Comparison of ENCODE assay signal across 21 mouse cellular contexts in the genomic region with DNA sequence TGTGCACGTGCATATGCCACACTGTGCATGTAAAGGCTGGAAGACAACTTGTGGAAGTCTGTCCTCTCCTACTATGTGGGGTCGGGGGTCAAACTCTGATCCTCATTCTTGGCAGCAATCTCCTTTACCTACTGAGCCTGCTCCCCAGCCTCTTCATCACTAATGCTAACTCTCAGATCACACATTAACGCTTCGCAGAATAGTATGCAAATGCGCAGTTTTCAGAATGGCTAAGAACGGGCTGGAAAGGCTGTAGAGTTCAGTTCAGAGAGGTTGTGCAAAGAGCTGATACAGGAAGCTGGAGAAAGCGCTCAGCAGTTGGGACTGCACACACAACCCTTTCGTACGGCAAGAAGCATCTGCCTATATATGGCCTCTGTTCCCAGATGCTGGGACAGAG. TPM values are rescaled to one million over a fixed set of nuclear protein-coding genes. Genes with fewer than 3 reads are reported as not detected.
DNase-seq lines count a peak whose midpoint lies in the region; ATAC-seq lines count a peak whose summit lies in the region.
"Had no signal": no experiment of that assay in that cellular context is flagged by ENCODE, and none has a peak within 500 bp of the region (broad histone marks: within the 10 kb centered on the region; RNA-seq: fewer than 3 reads in every experiment).

No protein-coding gene starts in this region.

- no peak for ATAC-seq in kidney, embryonic 16.5 days (ENCODE audit: low FRiP score, low TSS enrichment)
- ATAC-seq in hindbrain, embryonic 13.5 days (ENCODE audit: low FRiP score) = no peak

- no peaks in the 10 kb centered on the region for H3K36me3 ChIP-seq in kidney, embryonic 16.5 days (ENCODE audit: insufficient read depth, low read length)
- H3K36me3 ChIP-seq in hindbrain, embryonic 13.5 days = no peaks in the 10 kb centered on the region
- H3K36me3 ChIP-seq: embryonic facial prominence, embryonic 15.5 days; forebrain, embryonic 10.5 days; hindbrain, embryonic 10.5 days; limb, embryonic 10.5 days; midbrain, embryonic 10.5 days had no signal

- H3K27me3 ChIP-seq in kidney, embryonic 16.5 days (ENCODE audit: insufficient read depth, low read length) = no peaks in the 10 kb centered on the region
- H3K27me3 ChIP-seq in hindbrain, embryonic 13.5 days = no peaks in the 10 kb centered on the region
- H3K27me3 ChIP-seq: embryonic facial prominence, embryonic 15.5 days had no signal

- peak; percentile 71 for DNase-seq in kidney, adult 11 months
- peak; percentile 74 to 80 for DNase-seq in spleen, postnatal 36 days (ENCODE audit: low spot score in 2 of 2)
- DNase-seq in spleen, postnatal 4 days (ENCODE audit: low spot score in 2 of 2) = no peak
- no peak for DNase-seq in ovary, adult 18-20 months (ENCODE audit: low spot score)
- DNase-seq: adrenal gland, postnatal 36 days; cerebellum, adult 2 months; cerebellum, postnatal 36 days; heart, adult 11 months; layer of hippocampus, adult 9-11 months; lung, adult 2 months; right cerebral cortex, postnatal 4 days; thymus, postnatal 4 days had no signal

- no peak overlapping the region for H3K4me3 ChIP-seq in kidney, embryonic 16.5 days (ENCODE audit: low read length)
- no peak overlapping the region for H3K4me3 ChIP-seq in brown adipose tissue, adult 24 weeks (ENCODE audit: insufficient read depth, low read depth, low read length)
- no peak overlapping the region for H3K4me3 ChIP-seq in hindbrain, embryonic 13.5 days
- H3K4me3 ChIP-seq: embryonic facial prominence, embryonic 15.5 days; forebrain, embryonic 10.5 days; hindbrain, embryonic 10.5 days; limb, embryonic 10.5 days; midbrain, embryonic 10.5 days had no signal

- no peaks in the 10 kb centered on the region for H3K9me3 ChIP-seq in kidney, embryonic 16.5 days (ENCODE audit: low read length)
- H3K9me3 ChIP-seq in hindbrain, embryonic 13.5 days = no peaks in the 10 kb centered on the region
- H3K9me3 ChIP-seq: embryonic facial prominence, embryonic 15.5 days; forebrain, embryonic 10.5 days; hindbrain, embryonic 10.5 days; limb, embryonic 10.5 days; midbrain, embryonic 10.5 days had no signal

- no peak overlapping the region for H3K4me2 ChIP-seq in kidney, embryonic 16.5 days (replicated peaks; ENCODE audit: low read depth, low read length)
- no peak overlapping the region for H3K4me2 ChIP-seq in hindbrain, embryonic 13.5 days
- H3K4me2 ChIP-seq: embryonic facial prominence, embryonic 15.5 days; liver, embryonic 11.5 days had no signal

- peaks cover 32% of the 10 kb centered on the region for H3K4me1 ChIP-seq in kidney, embryonic 16.5 days (ENCODE audit: insufficient read depth, low read length)
- H3K4me1 ChIP-seq in brown adipose tissue, adult 24 weeks (ENCODE audit: control insufficient read depth, insufficient read depth, insufficient read length, low read length) = peaks cover 22% of the 10 kb centered on the region
- no peaks in the 10 kb centered on the region; the same call in 1 of the 2 replicates for H3K4me1 ChIP-seq in hindbrain, embryonic 13.5 days (replicated peaks)

- WGBS in kidney, embryonic 16.5 days = 76% methylated on average over 9 of the region's 9 CpGs
- whole genome bisulfite sequencing in hindbrain, embryonic 13.5 days = 74% methylated on average over 9 of the region's 9 CpGs

- no peak overlapping the region for H3K9ac ChIP-seq in kidney, embryonic 16.5 days (replicated peaks; ENCODE audit: low read length)
- no peak overlapping the region for H3K9ac ChIP-seq in hindbrain, embryonic 13.5 days
- H3K9ac ChIP-seq: embryonic facial prominence, embryonic 15.5 days had no signal

- no peak overlapping the region for H3K27ac ChIP-seq in kidney, embryonic 16.5 days (ENCODE audit: low read length)
- H3K27ac ChIP-seq in brown adipose tissue, adult 24 weeks (replicated peaks; ENCODE audit: low read depth, low read length) = 0 out of 2 replicates have a peak overlapping the region, but pooled peaks have one; percentile 21
- H3K27ac ChIP-seq in hindbrain, embryonic 13.5 days = no peak overlapping the region
- H3K27ac ChIP-seq: embryonic facial prominence, embryonic 15.5 days; forebrain, embryonic 10.5 days; hindbrain, embryonic 10.5 days; limb, embryonic 10.5 days; midbrain, embryonic 10.5 days had no signal

RNA-seq across cellular contexts. Expression of a gene that starts 19.9 kb away (rescaled TPM):
- polyA plus RNA-seq in kidney, embryonic 16.5 days (2015; fragmentation: Nextera tagmentation; extraction: Ambion mirVana) = 33.8 and 35.8 TPM in 2 replicates
- polyA plus RNA-seq in brown adipose tissue, adult 24 weeks (2012; ENCODE audit: insufficient read depth, insufficient read length, missing spikeins) = 7.9 and 8.1 TPM in 2 replicates
- 105 and 116 TPM in 2 replicates for polyA plus RNA-seq in hindbrain, embryonic 13.5 days (2015; fragmentation: Nextera tagmentation; extraction: Ambion mirVana)

RNA-seq across cellular contexts. Expression of a gene that starts 23.3 kb away (rescaled TPM):
- 26.7 TPM in 2 replicates for polyA plus RNA-seq in kidney, embryonic 16.5 days (2015; fragmentation: Nextera tagmentation; extraction: Ambion mirVana)
- polyA plus RNA-seq in brown adipose tissue, adult 24 weeks (2012; ENCODE audit: insufficient read depth, insufficient read length, missing spikeins) = 6.6 and 9.4 TPM in 2 replicates
- polyA plus RNA-seq in hindbrain, embryonic 13.5 days (2015; fragmentation: Nextera tagmentation; extraction: Ambion mirVana) = 4.0 and 4.7 TPM in 2 replicates

RNA-seq across cellular contexts. Expression of a gene that starts 40.1 kb away (rescaled TPM):
- polyA plus RNA-seq in kidney, embryonic 16.5 days (2015; fragmentation: Nextera tagmentation; extraction: Ambion mirVana) = 32.7 and 36.6 TPM in 2 replicates
- polyA plus RNA-seq in brown adipose tissue, adult 24 weeks (2012; ENCODE audit: insufficient read depth, insufficient read length, missing spikeins) = 8.1 and 13.8 TPM in 2 replicates
- 8.0 and 8.1 TPM in 2 replicates for polyA plus RNA-seq in hindbrain, embryonic 13.5 days (2015; fragmentation: Nextera tagmentation; extraction: Ambion mirVana)

Comparison
In these comparisons a context has a peak if more than half of its experiments do, and no peak if none do; other contexts are left out.
1. DNase-seq: peak in kidney, adult 11 months (single experiment) and spleen, postnatal 36 days (2 of 2); none in spleen, postnatal 4 days (0 of 2) and ovary, adult 18-20 months (single experiment).